Mouse (Mus musculus) layer of hippocampus, adult 2 months (tissue): ENCODE results near the gene Adcy1. TPM values are rescaled to one million over a fixed set of nuclear protein-coding genes. Genes with fewer than 3 reads are reported as not detected.
A peak's percentile ranks its signal among the peaks of the same experiment; 100 is the strongest.

Experiments used
- DNase-seq, 2 experiments: peaks; one replicate each; pipeline ENCODE4 v3.0.0; 2022; ENCODE audit warnings: low spot score in 2 of 2
- H3K27ac ChIP-seq: fragments of 200-600 bp; 2 replicates; pipeline ENCODE4 v1.8.1; 2022
- H3K4me3 ChIP-seq: fragments of 200-600 bp; 2 replicates; pipeline ENCODE4 v1.8.1; 2022; ENCODE audit warnings: mild to moderate bottlenecking
- CTCF ChIP-seq: fragments of 200-600 bp; conservative IDR thresholded peaks from 2 replicates; pipeline ENCODE4 v1.8.1; 2022; ENCODE audit warnings: antibody characterized with exemption, mild to moderate bottlenecking, moderate library complexity
- total RNA-seq, 2 experiments: library from RNA; stranded (reverse); gene quantifications; 2 replicates each; pipeline ENCODE4 v1.2.3; 2021

Gene Adcy1
- total RNA-seq, 2 experiments from 2014 or later: 376 to 403 TPM

- TF ChIP-seq CTCF: no peak
- H3K27ac ChIP-seq: no peak overlapping the region
- no peak overlapping the region for H3K4me3 ChIP-seq
- DNase-seq: no peak
Measured at GRCm38 (mm10) chr11:7147945-7148344, 84.7 kb downstream of the Adcy1 start.

GRCm38 (mm10) chr11:7149471-7149870 is 86.2 kb downstream of the Adcy1 start:
- H3K27ac ChIP-seq: no peak overlapping the region
- H3K4me3 ChIP-seq: no peak overlapping the region
- TF ChIP-seq CTCF: no peak
- no peak for DNase-seq

- no peak for DNase-seq
- TF ChIP-seq CTCF: no peak
- Histone ChIP-seq H3K27ac (no peak overlapping the region), H3K4me3 (no peak overlapping the region)
Measured at GRCm38 (mm10) chr11:7150511-7150910, 87.2 kb downstream of the Adcy1 start.

GRCm38 (mm10) chr11:7152371-7152770 is 89.1 kb downstream of the Adcy1 start:
- DNase-seq: no peak
- no peak overlapping the region for H3K27ac ChIP-seq
- no peak overlapping the region for H3K4me3 ChIP-seq
- no peak for TF ChIP-seq CTCF

- no peak for DNase-seq
- no peak for TF ChIP-seq CTCF
- no peak overlapping the region for H3K4me3 ChIP-seq
- no peak overlapping the region for H3K27ac ChIP-seq
Measured at GRCm38 (mm10) chr11:7153081-7153480, 89.8 kb downstream of the Adcy1 start.

- Histone ChIP-seq H3K27ac (no peak overlapping the region), H3K4me3 (no peak overlapping the region)
- DNase-seq: no peak
- TF ChIP-seq CTCF: no peak
Measured at GRCm38 (mm10) chr11:7156427-7156826, 93.1 kb downstream of the Adcy1 start.

- H3K27ac ChIP-seq: no peak overlapping the region
- no peak overlapping the region for H3K4me3 ChIP-seq
- no peak for DNase-seq
- no peak for TF ChIP-seq CTCF
Measured at GRCm38 (mm10) chr11:7158196-7158595, 94.9 kb downstream of the Adcy1 start.

- Histone ChIP-seq H3K4me3 (no peak overlapping the region), H3K27ac (peak overlapping the region; percentile 33)
- TF ChIP-seq CTCF: no peak
Measured at GRCm38 (mm10) chr11:7160146-7160545, 96.9 kb downstream of the Adcy1 start.

GRCm38 (mm10) chr11:7160637-7161101 is 97.4 kb downstream of the Adcy1 start:
- Histone ChIP-seq H3K27ac (peak overlapping the region; percentile 33; the same call in 1 of the 2 replicates), H3K4me3 (no peak overlapping the region)
- no peak for DNase-seq
- TF ChIP-seq CTCF: no peak

More at GRCm38 (mm10) chr11:7160146-7160545, 96.9 kb downstream of the Adcy1 start:
- no peak for DNase-seq

GRCm38 (mm10) chr11:7161502-7162174 is 98.3 kb downstream of the Adcy1 start:
- DNase-seq: peak; percentile 39 to 62
- Histone ChIP-seq H3K27ac (no peak overlapping the region), H3K4me3 (no peak overlapping the region)
- peak; percentile 86 for TF ChIP-seq CTCF

- no peak overlapping the region for H3K27ac ChIP-seq
- no peak for TF ChIP-seq CTCF
- DNase-seq: no peak
- H3K4me3 ChIP-seq: no peak overlapping the region
Measured at GRCm38 (mm10) chr11:7164416-7164815, 101.1 kb downstream of the Adcy1 start.

GRCm38 (mm10) chr11:7169645-7170044 is 106.4 kb downstream of the Adcy1 start:
- TF ChIP-seq CTCF: no peak
- no peak overlapping the region for H3K4me3 ChIP-seq
- H3K27ac ChIP-seq: no peak overlapping the region
- DNase-seq: no peak

- no peak overlapping the region for H3K4me3 ChIP-seq
- no peak overlapping the region for H3K27ac ChIP-seq
- TF ChIP-seq CTCF: no peak
- no peak for DNase-seq
Measured at GRCm38 (mm10) chr11:7173664-7174063, 110.4 kb downstream of the Adcy1 start.

GRCm38 (mm10) chr11:7178724-7179123 is 115.4 kb downstream of the Adcy1 start:
- H3K4me3 ChIP-seq: no peak overlapping the region
- no peak for TF ChIP-seq CTCF
- DNase-seq: no peak
- no peak overlapping the region for H3K27ac ChIP-seq
